Mouse (Mus musculus): ENCODE data around the gene Calm5.

DNA sequence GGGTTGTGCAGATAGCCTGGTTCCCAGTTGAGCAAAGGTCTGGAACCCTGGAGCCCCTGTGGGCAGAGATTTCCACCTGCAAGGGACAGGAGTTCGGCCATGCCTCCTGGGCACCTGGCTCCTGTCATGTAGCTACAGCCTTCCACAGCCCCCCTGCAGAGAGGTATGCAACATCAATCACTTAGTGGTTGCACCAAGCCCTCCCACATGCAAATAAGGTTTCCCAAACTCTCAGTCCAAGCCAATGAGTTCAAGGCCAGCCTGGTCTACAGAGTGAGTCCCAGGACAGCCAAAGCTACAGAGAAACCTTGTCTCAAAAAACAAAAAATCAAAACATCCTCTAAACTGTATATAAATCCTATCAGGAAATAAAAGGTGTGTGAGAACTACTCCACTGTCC lies 3.6 kb upstream of the Calm5 start:
- TF ChIP-seq CTCF (conservative IDR thresholded peaks at IDR 0.05; ENCODE audit: low read length) (no peak), NANOG (IDR thresholded peaks at IDR 0.05; ENCODE audit: borderline replicate concordance, low read length) (no peak)

Measured in E14TG2a.4 (cell line).